Mouse (Mus musculus) liver, embryonic 14.5 days (tissue): ENCODE results near the gene Pdcd4. TPM values are rescaled to one million over a fixed set of nuclear protein-coding genes. Genes with fewer than 3 reads are reported as not detected.

Source experiments
- ATAC-seq: fragments of 200-750 bp; cut with Nextera tagmentation; 2 replicates; pipeline ENCODE4 v1.8.0; 2017; ENCODE audit warnings: moderate number of reproducible peaks, mild to moderate bottlenecking, moderate library complexity; ENCODE audit not compliant: insufficient read depth
- DNase-seq, 3 experiments: peaks; one replicate each; pipeline ENCODE4 v3.0.0-alpha.2; 2012 to 2013; ENCODE audit warnings: low read depth in 3 of 3, low spot score in 3 of 3
- H3K27ac ChIP-seq: fragments of 300-500 bp; sonication (generic); 2 replicates; pipeline ENCODE4 v1.5.1; 2014; ENCODE audit warnings: moderate library complexity, mild to moderate bottlenecking, control low read depth, inconsistent platforms
- H3K27me3 ChIP-seq: fragments of 300-500 bp; sonication (generic); 2 replicates; pipeline ENCODE4 v1.6.1; 2014; ENCODE audit warnings: mild to moderate bottlenecking, low read length, moderate library complexity; ENCODE audit not compliant: control insufficient read depth, insufficient read depth
- H3K36me3 ChIP-seq: fragments of 300-500 bp; sonication (generic); replicated peaks from 2 replicates; pipeline ENCODE4 v1.6.1; 2014; ENCODE audit warnings: low read depth; ENCODE audit not compliant: control insufficient read depth, insufficient read depth
- H3K4me1 ChIP-seq, 2 experiments: fragments of 200-500 bp in 1 of 2; fragments of 300-500 bp in 1 of 2; sonication (generic) in 1 of 2; replicated peaks; 2 replicates each; pipeline ENCODE4 v1.6.1; 2012 to 2014; ENCODE audit warnings: antibody characterized with exemption in 1 of 2, inconsistent platforms in 1 of 2, low read length in 1 of 2; ENCODE audit not compliant: control insufficient read depth in 2 of 2, insufficient read depth in 2 of 2
- H3K4me2 ChIP-seq: fragments of 300-500 bp; sonication (generic); 2 replicates; pipeline ENCODE4 v1.6.1; 2014; ENCODE audit warnings: low read depth, mild to moderate bottlenecking, control low read depth, moderate library complexity
- H3K4me3 ChIP-seq, 2 experiments: fragments of 200-500 bp in 1 of 2; fragments of 300-500 bp in 1 of 2; sonication (generic) in 1 of 2; 2 replicates each; pipeline ENCODE4 v1.5.1; 2012 to 2014; ENCODE audit warnings: low read depth in 2 of 2, low read length in 2 of 2, mild to moderate bottlenecking in 2 of 2, control low read depth in 1 of 2, inconsistent platforms in 1 of 2, moderate library complexity in 1 of 2; ENCODE audit not compliant: insufficient read depth in 1 of 2
- H3K9ac ChIP-seq: fragments of 300-500 bp; sonication (generic); replicated peaks from 2 replicates; pipeline ENCODE4 v1.6.1; 2014; ENCODE audit warnings: mild to moderate bottlenecking, control low read depth, moderate library complexity
- H3K9me3 ChIP-seq: fragments of 300-500 bp; sonication (generic); 2 replicates; pipeline ENCODE4 v1.6.1; 2016; ENCODE audit warnings: low read length, mixed read lengths; ENCODE audit not compliant: control insufficient read depth
- CTCF ChIP-seq: IDR thresholded peaks from 2 replicates; pipeline ENCODE4 v1.5.1; 2016; ENCODE audit warnings: antibody characterized with exemption, low read depth, control low read depth
- EP300 ChIP-seq: IDR thresholded peaks from 2 replicates; pipeline ENCODE4 v1.6.1; 2016; ENCODE audit warnings: antibody characterized with exemption, low read depth
- WGBS: fragments of 180-500 bp; shearing (Covaris S2); extraction: QIAGEN DNeasy Blood & Tissue Kit; methylation state at CpG from one replicate; pipeline ENCODE4 v1.1.7; 2014; ENCODE audit not compliant: insufficient replicate concordance; 5-methylcytosine and 5-hydroxymethylcytosine counted together
- polyA plus RNA-seq, 2 experiments: library from polyadenylated mRNA; depleted of rRNA in 1 of 2; stranded (reverse) in 1 of 2; unstranded in 1 of 2; fragments of >200 nt; fragmentation: Nextera tagmentation in 1 of 2; extraction: Ambion mirVana in 1 of 2; gene quantifications; 2 replicates each; pipeline versions ENCODE4 v1.2.1 to v1.2.3; 2012 to 2014

Gene Pdcd4
- polyA plus RNA-seq, 2 experiments: 6.6 to 16.2 TPM

GRCm38 (mm10) chr19:53925338-53925751 is 33.3 kb downstream of the Pdcd4 start:
- WGBS: 73% methylated on average over 2 of the region's 2 CpGs
- H3K9ac ChIP-seq: no peak overlapping the region
- H3K4me2 ChIP-seq: no peak overlapping the region
- no peaks in the 10 kb centered on the region for H3K27me3 ChIP-seq
- peaks cover 6% of the 10 kb centered on the region for H3K36me3 ChIP-seq
- DNase-seq (peak in 2 of 3 experiments; percentile 37 to 55), ATAC-seq (peak; percentile 23; the same call in 1 of the 2 replicates)
- no peak overlapping the region for H3K4me3 ChIP-seq
- no peak overlapping the region for H3K27ac ChIP-seq
- H3K4me1 ChIP-seq: 0 out of 4 replicates have a peak, but pooled peaks cover 0 to 1% of the 10 kb centered on the region in 2 experiments
- TF ChIP-seq CTCF: peak; percentile 58
- TF ChIP-seq EP300: no peak
- H3K9me3 ChIP-seq: no peaks in the 10 kb centered on the region

DNA sequence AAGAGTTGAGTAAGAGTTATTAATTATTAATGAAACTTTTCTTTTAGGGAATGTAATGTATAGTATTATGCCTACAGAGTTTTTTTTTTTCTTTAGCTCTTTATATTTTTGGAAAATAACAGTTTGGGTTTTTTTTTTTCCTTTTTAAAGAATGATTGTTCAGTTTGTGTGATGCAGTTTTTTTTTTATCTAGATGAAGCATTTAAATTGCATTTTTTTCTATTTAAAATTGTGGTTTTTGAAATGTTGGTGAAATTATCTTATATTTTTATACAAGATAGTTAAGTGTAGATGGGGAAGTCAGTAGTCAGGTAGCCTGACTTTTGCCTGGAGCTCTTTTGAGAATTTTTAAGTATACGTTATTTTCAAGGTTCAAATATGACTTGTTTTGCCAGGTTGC is 34.7 kb downstream of the Pdcd4 start:
- H3K4me2 ChIP-seq: no peak overlapping the region
- no peak for TF ChIP-seq CTCF
- no peak for TF ChIP-seq EP300
- no peaks in the 10 kb centered on the region for H3K9me3 ChIP-seq
- H3K9ac ChIP-seq: no peak overlapping the region
- no peak overlapping the region for H3K27ac ChIP-seq
- no peak overlapping the region for H3K4me3 ChIP-seq
- H3K36me3 ChIP-seq: peaks cover 6% of the 10 kb centered on the region
- 0 out of 4 replicates have a peak, but pooled peaks cover 0 to 1% of the 10 kb centered on the region in 2 experiments for H3K4me1 ChIP-seq
- ATAC-seq: no peak
- 76% methylated on average over 1 of the region's 1 CpGs for WGBS
- no peak for DNase-seq
- H3K27me3 ChIP-seq: no peaks in the 10 kb centered on the region

DNA sequence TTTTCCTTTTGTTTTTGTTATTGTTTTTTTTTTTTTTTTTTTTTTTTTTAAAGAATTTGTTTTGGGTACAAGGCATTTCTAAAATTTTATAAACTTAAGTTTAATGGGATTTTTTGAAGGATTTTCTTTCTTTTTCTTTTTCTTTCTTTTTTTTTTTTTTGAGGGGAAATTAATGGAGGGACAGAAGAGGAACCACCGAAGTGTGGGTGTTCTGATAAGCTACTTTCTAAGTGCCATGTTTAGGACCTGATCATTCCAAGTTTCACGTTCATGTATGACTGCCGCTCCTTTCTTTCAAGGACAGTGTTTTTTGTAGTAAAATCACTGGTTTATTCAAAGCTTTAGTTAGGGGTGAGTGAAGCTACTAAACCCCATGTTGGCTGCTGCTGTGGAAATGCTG is 37.2 kb downstream of the Pdcd4 start:
- Histone ChIP-seq H3K9ac (no peak overlapping the region), H3K4me1 (0 out of 4 replicates have a peak, but pooled peaks cover 0 to 1% of the 10 kb centered on the region in 2 experiments), H3K27ac (no peak overlapping the region), H3K4me2 (no peak overlapping the region), H3K36me3 (peaks cover 5% of the 10 kb centered on the region), H3K4me3 (no peak overlapping the region), H3K27me3 (no peaks in the 10 kb centered on the region), H3K9me3 (no peaks in the 10 kb centered on the region)
- TF ChIP-seq CTCF (no peak), EP300 (no peak)
- ATAC-seq (no peak), DNase-seq (no peak)
- WGBS: 25% methylated on average over 3 of the region's 3 CpGs

- no peaks in the 10 kb centered on the region for H3K27me3 ChIP-seq
- H3K4me1 ChIP-seq: 0 out of 4 replicates have a peak, but pooled peaks cover 0 to 1% of the 10 kb centered on the region in 2 experiments
- H3K9ac ChIP-seq: no peak overlapping the region
- no peak for ATAC-seq
- TF ChIP-seq EP300 (no peak), CTCF (no peak)
- no peak overlapping the region for H3K4me2 ChIP-seq
- no peak overlapping the region for H3K4me3 ChIP-seq
- no peak overlapping the region for H3K27ac ChIP-seq
- no peaks in the 10 kb centered on the region for H3K9me3 ChIP-seq
- peaks cover 2% of the 10 kb centered on the region for H3K36me3 ChIP-seq
- DNase-seq: no peak
These were observed 41.0 kb downstream of the Pdcd4 start for GRCm38 (mm10) chr19:53933050-53933449.

DNA sequence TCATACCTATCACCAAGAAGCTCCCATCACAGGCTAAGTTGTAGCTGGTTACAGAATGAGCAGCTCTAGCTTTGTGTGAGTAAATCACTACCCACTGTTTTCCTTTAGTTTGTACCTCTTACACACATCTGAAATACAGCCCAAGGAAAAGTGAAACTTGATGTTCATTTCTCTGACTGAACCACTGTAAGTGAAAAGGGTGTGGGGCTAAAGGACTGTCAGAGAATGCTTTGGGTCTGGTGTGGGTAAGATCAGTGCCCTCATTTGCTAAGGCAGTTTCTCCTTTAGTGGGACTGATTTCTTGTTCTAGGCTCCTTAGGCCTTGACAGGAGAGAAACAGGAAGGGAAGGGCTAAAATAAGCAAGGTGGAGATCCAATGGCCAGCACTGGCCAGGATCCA is 42.0 kb downstream of the Pdcd4 start:
- H3K36me3 ChIP-seq: peaks cover 2% of the 10 kb centered on the region

More for the DNA sequence above, 42.0 kb downstream of the Pdcd4 start:
- H3K9ac ChIP-seq: no peak overlapping the region
- DNase-seq (no peak), ATAC-seq (no peak)
- H3K4me2 ChIP-seq: no peak overlapping the region
- no peaks in the 10 kb centered on the region for H3K9me3 ChIP-seq
- H3K27me3 ChIP-seq: no peaks in the 10 kb centered on the region
- H3K27ac ChIP-seq: no peak overlapping the region
- H3K4me3 ChIP-seq: no peak overlapping the region
- H3K4me1 ChIP-seq: 0 out of 4 replicates have a peak, but pooled peaks cover 0 to 1% of the 10 kb centered on the region in 2 experiments
- TF ChIP-seq CTCF (no peak), EP300 (no peak)
